Mouse (Mus musculus): ENCODE data around the gene Ascl5. TPM values are rescaled to one million over a fixed set of nuclear protein-coding genes. Genes with fewer than 3 reads are reported as not detected.
A peak's percentile ranks its signal among the peaks of the same experiment; 100 is the strongest.

Gene Ascl5
- total RNA-seq (2014; fragmentation: Nextera tagmentation) (not detected in 2 replicates), total RNA-seq (2017) (not detected in 2 replicates)

GRCm38 (mm10) chr1:136050312-136051012 is at the start of gene Ascl5:
Ascl5 (plus strand) TSS chr1:136050804.
- peak; percentile 33; the same call in 1 of the 2 replicates for ATAC-seq (replicated peaks; ENCODE audit: poor library complexity, severe bottlenecking)

- ATAC-seq (replicated peaks; ENCODE audit: poor library complexity, severe bottlenecking): no peak
These were observed 49.2 kb upstream of the Ascl5 start for GRCm38 (mm10) chr1:136001438-136001837.

GRCm38 (mm10) chr1:136006292-136006748 is 44.3 kb upstream of the Ascl5 start, which contains the start of gene Igfn1:
Igfn1 (minus strand) TSS chr1:136006342.
- no peak for ATAC-seq (replicated peaks; ENCODE audit: poor library complexity, severe bottlenecking)

- peak; percentile 98 for ATAC-seq (replicated peaks; ENCODE audit: poor library complexity, severe bottlenecking)
These were observed 43.1 kb upstream of the Ascl5 start, which contains the start of gene Tmem9 for GRCm38 (mm10) chr1:136007211-136008158. Tmem9 (plus strand) TSS chr1:136008150.

- ATAC-seq (replicated peaks; ENCODE audit: poor library complexity, severe bottlenecking): peak; percentile 40
These were observed 42.5 kb upstream of the Ascl5 start for GRCm38 (mm10) chr1:136008159-136008533.

- no peak for ATAC-seq (replicated peaks; ENCODE audit: poor library complexity, severe bottlenecking)
These were observed 40.4 kb upstream of the Ascl5 start for GRCm38 (mm10) chr1:136010247-136010646.

GRCm38 (mm10) chr1:136013513-136013912 is 37.1 kb upstream of the Ascl5 start:
- no peak for ATAC-seq (replicated peaks; ENCODE audit: poor library complexity, severe bottlenecking)

GRCm38 (mm10) chr1:136014796-136015502 is 35.7 kb upstream of the Ascl5 start:
- no peak for ATAC-seq (replicated peaks; ENCODE audit: poor library complexity, severe bottlenecking)

- no peak for ATAC-seq (replicated peaks; ENCODE audit: poor library complexity, severe bottlenecking)
These were observed 33.3 kb upstream of the Ascl5 start for GRCm38 (mm10) chr1:136017307-136017706.

GRCm38 (mm10) chr1:136017907-136018313 is 32.7 kb upstream of the Ascl5 start:
- ATAC-seq (replicated peaks; ENCODE audit: poor library complexity, severe bottlenecking): peak; percentile 99

GRCm38 (mm10) chr1:136018390-136019189 is 32.0 kb upstream of the Ascl5 start:
- peak; percentile 5; the same call in 1 of the 2 replicates for ATAC-seq (replicated peaks; ENCODE audit: poor library complexity, severe bottlenecking)

GRCm38 (mm10) chr1:136030201-136030600 is 20.4 kb upstream of the Ascl5 start:
- no peak for ATAC-seq (replicated peaks; ENCODE audit: poor library complexity, severe bottlenecking)

- ATAC-seq (replicated peaks; ENCODE audit: poor library complexity, severe bottlenecking): no peak
These were observed 18.9 kb upstream of the Ascl5 start for GRCm38 (mm10) chr1:136031697-136032096.

- ATAC-seq (replicated peaks; ENCODE audit: poor library complexity, severe bottlenecking): no peak
These were observed 17.6 kb upstream of the Ascl5 start for GRCm38 (mm10) chr1:136032961-136033360.

- ATAC-seq (replicated peaks; ENCODE audit: poor library complexity, severe bottlenecking): no peak
These were observed 11.7 kb upstream of the Ascl5 start for GRCm38 (mm10) chr1:136038746-136039538.

GRCm38 (mm10) chr1:136040452-136040851 is 10.2 kb upstream of the Ascl5 start:
- ATAC-seq (replicated peaks; ENCODE audit: poor library complexity, severe bottlenecking): no peak

GRCm38 (mm10) chr1:136040874-136041273 is 9.7 kb upstream of the Ascl5 start:
- ATAC-seq (replicated peaks; ENCODE audit: poor library complexity, severe bottlenecking): no peak

- peak; percentile 70 for ATAC-seq (replicated peaks; ENCODE audit: poor library complexity, severe bottlenecking)
These were observed 4.8 kb upstream of the Ascl5 start for GRCm38 (mm10) chr1:136045774-136046173.

GRCm38 (mm10) chr1:136047432-136047831 is 3.2 kb upstream of the Ascl5 start:
- peak; percentile 50; the same call in 1 of the 2 replicates for ATAC-seq (replicated peaks; ENCODE audit: poor library complexity, severe bottlenecking)

All from granulocyte monocyte progenitor cell, adult 5-6 weeks (primary cell).